Mouse (Mus musculus) embryonic facial prominence, embryonic 12.5 days (tissue): Measurements from ENCODE around the gene Ltn1. TPM values are rescaled to one million over a fixed set of nuclear protein-coding genes. Genes with fewer than 3 reads are reported as not detected.

Experiments
- ATAC-seq: fragments of 200-750 bp; cut with Nextera tagmentation; 2 replicates; pipeline ENCODE4 v1.8.0; 2017; ENCODE audit not compliant: insufficient number of reproducible peaks, insufficient read depth, low FRiP score, low TSS enrichment
- H3K27ac ChIP-seq: fragments of 300-500 bp; sonication (generic); 2 replicates; pipeline ENCODE4 v1.5.1; 2016; ENCODE audit warnings: mild to moderate bottlenecking
- H3K27me3 ChIP-seq: fragments of 300-500 bp; sonication (generic); 2 replicates; pipeline ENCODE4 v1.6.1; 2016; ENCODE audit warnings: mild to moderate bottlenecking, moderate library complexity
- H3K36me3 ChIP-seq: fragments of 300-500 bp; sonication (generic); 2 replicates; pipeline ENCODE4 v1.6.1; 2016; ENCODE audit warnings: mild to moderate bottlenecking
- H3K4me1 ChIP-seq: fragments of 300-500 bp; sonication (generic); 2 replicates; pipeline ENCODE4 v1.6.1; 2016
- H3K4me2 ChIP-seq: fragments of 300-500 bp; sonication (generic); replicated peaks from 2 replicates; pipeline ENCODE4 v1.6.1; 2016; ENCODE audit warnings: mild to moderate bottlenecking, moderate library complexity
- H3K4me3 ChIP-seq: fragments of 300-500 bp; sonication (generic); 2 replicates; pipeline ENCODE4 v1.5.1; 2016; ENCODE audit warnings: mild to moderate bottlenecking
- H3K9ac ChIP-seq: fragments of 300-500 bp; sonication (generic); 2 replicates; pipeline ENCODE4 v1.6.1; 2016; ENCODE audit warnings: mild to moderate bottlenecking, moderate library complexity
- H3K9me3 ChIP-seq: fragments of 300-500 bp; sonication (generic); 2 replicates; pipeline ENCODE4 v1.6.1; 2016; ENCODE audit warnings: mild to moderate bottlenecking, moderate library complexity
- WGBS: fragments of 180-500 bp; shearing (Covaris S2); methylation state at CpG from one replicate; pipeline ENCODE4 v1.1.7; 2016; 5-methylcytosine and 5-hydroxymethylcytosine counted together
- polyA plus RNA-seq: library from polyadenylated mRNA; unstranded; fragments of >200 nt; fragmentation: Nextera tagmentation; extraction: Ambion mirVana; gene quantifications from 2 replicates; pipeline ENCODE4 v1.2.1, GENCODE M21; 2016

The Ltn1 gene
- 31.1 and 31.7 TPM in 2 replicates for polyA plus RNA-seq

GRCm38 (mm10) chr16:87432033-87432814, at the start of gene Ltn1:
TSS of gene Ltn1 (minus strand) at chr16:87432612.
- WGBS = under 1% methylated on average over 56 of the region's 56 CpGs
- no peaks in the 10 kb centered on the region; the same call in 1 of the 2 replicates for H3K36me3 ChIP-seq
- peak; percentile 98 for ATAC-seq
- peak within 1 kb of the TSS; percentile 88 for H3K4me2 ChIP-seq
- peak within 1 kb of the TSS; percentile 77 for H3K9ac ChIP-seq
- H3K4me3 ChIP-seq = peak within 1 kb of the TSS; percentile 92
- no peaks in the 10 kb centered on the region for H3K9me3 ChIP-seq
- H3K4me1 ChIP-seq = peaks cover 6% of the 10 kb centered on the region; the same call in 1 of the 2 replicates
- peak within 1 kb of the TSS; percentile 50; the same call in 1 of the 2 replicates for H3K27ac ChIP-seq
- no peaks in the 10 kb centered on the region for H3K27me3 ChIP-seq

GRCm38 (mm10) chr16:87470579-87470978, 38.2 kb upstream of the Ltn1 start:
- no peak for ATAC-seq
- no peak overlapping the region for H3K27ac ChIP-seq
- no peak overlapping the region for H3K4me2 ChIP-seq
- H3K27me3 ChIP-seq = no peaks in the 10 kb centered on the region
- no peak overlapping the region for H3K4me3 ChIP-seq
- no peak overlapping the region for H3K9ac ChIP-seq
- H3K4me1 ChIP-seq = no peaks in the 10 kb centered on the region
- WGBS = 91% methylated on average over 4 of the region's 4 CpGs
- H3K36me3 ChIP-seq = peaks cover 68% of the 10 kb centered on the region
- H3K9me3 ChIP-seq = no peaks in the 10 kb centered on the region

- H3K27ac ChIP-seq = no peak overlapping the region
- H3K36me3 ChIP-seq = peaks cover 20% of the 10 kb centered on the region
- WGBS = 92% methylated on average over 3 of the region's 3 CpGs
- no peak overlapping the region for H3K4me2 ChIP-seq
- peaks cover 10% of the 10 kb centered on the region for H3K4me1 ChIP-seq
- no peak for ATAC-seq
- no peaks in the 10 kb centered on the region for H3K27me3 ChIP-seq
- no peak overlapping the region for H3K9ac ChIP-seq
- H3K9me3 ChIP-seq = no peaks in the 10 kb centered on the region
- no peak overlapping the region for H3K4me3 ChIP-seq
These were observed 26.3 kb upstream of the Ltn1 start for GRCm38 (mm10) chr16:87458752-87459151.

GRCm38 (mm10) chr16:87455180-87455611, 22.8 kb upstream of the Ltn1 start:
- H3K4me3 ChIP-seq = peak overlapping the region; percentile 96
- peak overlapping the region; percentile 73 for H3K27ac ChIP-seq
- H3K4me2 ChIP-seq = peak overlapping the region; percentile 87
- H3K27me3 ChIP-seq = no peaks in the 10 kb centered on the region
- H3K9me3 ChIP-seq = no peaks in the 10 kb centered on the region
- H3K36me3 ChIP-seq = peaks cover 3% of the 10 kb centered on the region; the same call in 1 of the 2 replicates
- no peak; the same call in 1 of the 2 replicates for ATAC-seq
- under 1% methylated on average over 35 of the region's 38 CpGs for WGBS
- H3K9ac ChIP-seq = peak overlapping the region; percentile 91
- peaks cover 10% of the 10 kb centered on the region for H3K4me1 ChIP-seq

GRCm38 (mm10) chr16:87454419-87455179, 22.2 kb upstream of the Ltn1 start, which contains the start of gene Usp16:
TSS of gene Usp16 (plus strand) at chr16:87454703.
- no peaks in the 10 kb centered on the region for H3K27me3 ChIP-seq
- no peaks in the 10 kb centered on the region for H3K36me3 ChIP-seq
- peak within 1 kb of the TSS; percentile 91 for H3K9ac ChIP-seq
- peaks cover 10% of the 10 kb centered on the region for H3K4me1 ChIP-seq
- H3K4me3 ChIP-seq = peak within 1 kb of the TSS; percentile 96
- peak within 1 kb of the TSS; percentile 87 for H3K4me2 ChIP-seq
- 8% methylated on average over 45 of the region's 45 CpGs for WGBS
- peak; percentile 94 for ATAC-seq
- no peaks in the 10 kb centered on the region for H3K9me3 ChIP-seq
- peak within 1 kb of the TSS; percentile 73 for H3K27ac ChIP-seq

GRCm38 (mm10) chr16:87453226-87453625, 20.8 kb upstream of the Ltn1 start:
- no peaks in the 10 kb centered on the region for H3K9me3 ChIP-seq
- no peaks in the 10 kb centered on the region for H3K36me3 ChIP-seq
- H3K27ac ChIP-seq = no peak overlapping the region
- WGBS = 86% methylated on average over 2 of the region's 2 CpGs
- H3K4me2 ChIP-seq = no peak overlapping the region
- H3K27me3 ChIP-seq = no peaks in the 10 kb centered on the region
- no peak for ATAC-seq
- H3K4me1 ChIP-seq = peaks cover 10% of the 10 kb centered on the region
- H3K4me3 ChIP-seq = no peak overlapping the region
- H3K9ac ChIP-seq = no peak overlapping the region

GRCm38 (mm10) chr16:87445528-87445927, 13.1 kb upstream of the Ltn1 start:
- H3K4me2 ChIP-seq = no peak overlapping the region
- ATAC-seq = no peak
- no peaks in the 10 kb centered on the region for H3K9me3 ChIP-seq
- peaks cover 6% of the 10 kb centered on the region; the same call in 1 of the 2 replicates for H3K4me1 ChIP-seq
- no peaks in the 10 kb centered on the region for H3K27me3 ChIP-seq
- H3K9ac ChIP-seq = no peak overlapping the region
- no peak overlapping the region for H3K27ac ChIP-seq
- H3K4me3 ChIP-seq = no peak overlapping the region
- H3K36me3 ChIP-seq = no peaks in the 10 kb centered on the region
- whole genome bisulfite sequencing = 93% methylated on average over 3 of the region's 3 CpGs

- H3K4me1 ChIP-seq = peaks cover 6% of the 10 kb centered on the region; the same call in 1 of the 2 replicates
- H3K27ac ChIP-seq = no peak overlapping the region
- no peaks in the 10 kb centered on the region for H3K27me3 ChIP-seq
- no peaks in the 10 kb centered on the region for H3K9me3 ChIP-seq
- ATAC-seq = no peak
- H3K9ac ChIP-seq = no peak overlapping the region
- no peaks in the 10 kb centered on the region for H3K36me3 ChIP-seq
- H3K4me2 ChIP-seq = no peak overlapping the region
- H3K4me3 ChIP-seq = no peak overlapping the region
These were observed 12.7 kb upstream of the Ltn1 start for GRCm38 (mm10) chr16:87445110-87445509.

- Histone ChIP-seq H3K36me3 (no peaks in the 10 kb centered on the region), H3K27ac (no peak overlapping the region), H3K9ac (no peak overlapping the region), H3K4me1 (peaks cover 6% of the 10 kb centered on the region; the same call in 1 of the 2 replicates), H3K4me2 (no peak overlapping the region), H3K9me3 (no peaks in the 10 kb centered on the region), H3K4me3 (no peak overlapping the region), H3K27me3 (no peaks in the 10 kb centered on the region)
- 46% methylated on average over 1 of the region's 1 CpGs for WGBS
- ATAC-seq = no peak
These were observed 11.7 kb upstream of the Ltn1 start for GRCm38 (mm10) chr16:87444071-87444470.

GRCm38 (mm10) chr16:87443245-87443644, 10.8 kb upstream of the Ltn1 start:
- peaks cover 6% of the 10 kb centered on the region; the same call in 1 of the 2 replicates for H3K4me1 ChIP-seq
- ATAC-seq = no peak
- H3K4me3 ChIP-seq = no peak overlapping the region
- H3K27me3 ChIP-seq = no peaks in the 10 kb centered on the region
- H3K9ac ChIP-seq = no peak overlapping the region
- H3K4me2 ChIP-seq = no peak overlapping the region
- H3K9me3 ChIP-seq = no peaks in the 10 kb centered on the region
- no peaks in the 10 kb centered on the region for H3K36me3 ChIP-seq
- H3K27ac ChIP-seq = no peak overlapping the region

GRCm38 (mm10) chr16:87442291-87442690, 9.9 kb upstream of the Ltn1 start:
- Histone ChIP-seq H3K27ac (no peak overlapping the region), H3K36me3 (no peaks in the 10 kb centered on the region), H3K4me2 (no peak overlapping the region), H3K9me3 (no peaks in the 10 kb centered on the region), H3K27me3 (no peaks in the 10 kb centered on the region), H3K4me1 (peaks cover 6% of the 10 kb centered on the region; the same call in 1 of the 2 replicates), H3K4me3 (no peak overlapping the region), H3K9ac (no peak overlapping the region)
- 58% methylated on average over 5 of the region's 5 CpGs for WGBS
- ATAC-seq = no peak
